Mouse (Mus musculus) neural tube, embryonic 13.5 days (tissue): ENCODE measurements around the gene Zfhx3. TPM values are rescaled to one million over a fixed set of nuclear protein-coding genes. Genes with fewer than 3 reads are reported as not detected.

Source experiments
- ATAC-seq: fragments of 200-750 bp; cut with Nextera tagmentation; 2 replicates; pipeline ENCODE4 v1.8.0; 2017; ENCODE audit warnings: low read depth, mild to moderate bottlenecking, moderate TSS enrichment, moderate library complexity
- H3K27ac ChIP-seq: fragments of 300-500 bp; sonication (generic); replicated peaks from 2 replicates; pipeline ENCODE4 v1.5.1; 2015; ENCODE audit warnings: moderate library complexity, mild to moderate bottlenecking, inconsistent platforms
- H3K27me3 ChIP-seq: fragments of 300-500 bp; sonication (generic); 2 replicates; pipeline ENCODE4 v1.6.1; 2015; ENCODE audit warnings: mild to moderate bottlenecking, inconsistent platforms
- H3K36me3 ChIP-seq: fragments of 300-500 bp; sonication (generic); 2 replicates; pipeline ENCODE4 v1.6.1; 2015; ENCODE audit warnings: mild to moderate bottlenecking, inconsistent platforms
- H3K4me1 ChIP-seq: fragments of 300-500 bp; sonication (generic); replicated peaks from 2 replicates; pipeline ENCODE4 v1.6.1; 2015; ENCODE audit warnings: inconsistent platforms
- H3K4me2 ChIP-seq: fragments of 300-500 bp; sonication (generic); 2 replicates; pipeline ENCODE4 v1.6.1; 2015; ENCODE audit warnings: inconsistent platforms, mild to moderate bottlenecking, moderate library complexity
- H3K4me3 ChIP-seq: fragments of 300-500 bp; sonication (generic); 2 replicates; pipeline ENCODE4 v1.5.1; 2015; ENCODE audit warnings: mild to moderate bottlenecking, inconsistent platforms
- H3K9ac ChIP-seq: fragments of 300-500 bp; sonication (generic); 2 replicates; pipeline ENCODE4 v1.6.1; 2015; ENCODE audit warnings: moderate library complexity, mild to moderate bottlenecking, inconsistent platforms
- H3K9me3 ChIP-seq: fragments of 300-500 bp; sonication (generic); 2 replicates; pipeline ENCODE4 v1.6.1; 2016; ENCODE audit warnings: inconsistent platforms
- WGBS: fragments of 180-500 bp; shearing (Covaris S2); methylation state at CpG from one replicate; pipeline ENCODE4 v1.1.7; 2015; 5-methylcytosine and 5-hydroxymethylcytosine counted together
- polyA plus RNA-seq: library from polyadenylated mRNA; unstranded; fragments of >200 nt; fragmentation: Nextera tagmentation; extraction: Ambion mirVana; gene quantifications from 2 replicates; pipeline ENCODE4 v1.2.1, GENCODE M21; 2015

The Zfhx3 gene
- polyA plus RNA-seq, 1 experiment from 2014 or later, result 28.2 TPM

DNA sequence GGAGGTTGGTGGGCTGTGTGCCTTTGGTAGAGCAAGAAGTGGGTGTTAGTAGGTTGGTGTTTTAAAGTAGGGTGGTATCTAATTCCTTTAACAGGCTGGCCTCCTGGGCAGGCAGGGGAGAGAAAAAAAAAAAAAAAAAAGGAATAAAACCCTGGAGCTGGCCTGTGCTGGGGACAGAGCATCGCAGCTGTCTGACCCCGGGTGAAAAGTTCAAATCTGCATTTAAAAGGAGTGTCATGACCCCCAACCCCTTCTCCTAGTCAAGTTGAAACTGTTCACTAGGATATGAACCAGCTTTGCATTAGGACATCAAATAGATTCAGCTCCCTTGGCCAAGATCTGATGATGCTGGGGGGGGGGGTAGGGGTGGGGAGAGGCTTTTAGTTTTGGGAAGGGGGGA, 786.7 kb downstream of the Zfhx3 start:
- Histone ChIP-seq H3K4me3 (no peak overlapping the region), H3K36me3 (no peaks in the 10 kb centered on the region), H3K4me2 (no peak overlapping the region), H3K4me1 (peaks cover 99% of the 10 kb centered on the region), H3K9ac (no peak overlapping the region), H3K9me3 (no peaks in the 10 kb centered on the region), H3K27me3 (peaks cover 12% of the 10 kb centered on the region; the same call in 1 of the 2 replicates), H3K27ac (no peak overlapping the region)
- 11% methylated on average over 2 of the region's 2 CpGs for WGBS
- ATAC-seq, result no peak

DNA sequence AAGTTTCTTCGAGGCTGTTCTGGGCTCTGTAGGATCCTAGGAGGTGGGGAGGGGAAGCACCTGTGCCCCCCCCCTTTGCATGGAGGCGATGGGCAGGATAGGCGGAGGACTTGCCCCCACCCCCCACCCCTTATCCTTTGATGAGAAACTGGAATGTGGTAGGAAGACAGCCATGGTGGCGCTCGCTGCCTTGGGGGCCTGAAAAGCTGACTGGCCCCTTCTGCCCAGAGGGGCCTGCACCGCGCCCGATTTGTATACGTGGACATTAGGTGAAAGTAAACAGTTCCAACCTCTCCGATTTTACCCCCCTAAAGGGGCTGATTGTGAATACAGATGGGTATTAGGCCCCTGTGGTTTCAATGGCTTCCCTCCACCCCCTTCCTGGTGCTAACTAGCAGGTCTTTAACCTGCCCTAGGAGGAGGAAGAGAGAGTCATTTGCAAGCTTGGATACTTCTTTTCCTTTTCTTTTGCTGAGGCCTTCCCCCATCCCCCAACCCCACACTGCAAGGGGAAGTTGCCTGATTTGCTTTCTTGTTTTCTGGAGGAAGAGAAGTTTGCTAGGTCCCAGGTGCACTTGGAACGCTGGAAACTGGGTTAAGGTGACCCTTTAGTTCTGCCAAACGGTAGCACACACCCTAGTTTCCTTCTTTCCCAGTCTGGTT, 787.4 kb downstream of the Zfhx3 start:
- Histone ChIP-seq H3K27ac (no peak overlapping the region), H3K9me3 (no peaks in the 10 kb centered on the region), H3K4me2 (no peak overlapping the region), H3K4me3 (no peak overlapping the region), H3K27me3 (peaks cover 11% of the 10 kb centered on the region; the same call in 1 of the 2 replicates), H3K4me1 (peaks cover 99% of the 10 kb centered on the region), H3K36me3 (no peaks in the 10 kb centered on the region), H3K9ac (no peak overlapping the region)
- 10% methylated on average over 12 of the region's 12 CpGs for WGBS
- no peak for ATAC-seq

DNA sequence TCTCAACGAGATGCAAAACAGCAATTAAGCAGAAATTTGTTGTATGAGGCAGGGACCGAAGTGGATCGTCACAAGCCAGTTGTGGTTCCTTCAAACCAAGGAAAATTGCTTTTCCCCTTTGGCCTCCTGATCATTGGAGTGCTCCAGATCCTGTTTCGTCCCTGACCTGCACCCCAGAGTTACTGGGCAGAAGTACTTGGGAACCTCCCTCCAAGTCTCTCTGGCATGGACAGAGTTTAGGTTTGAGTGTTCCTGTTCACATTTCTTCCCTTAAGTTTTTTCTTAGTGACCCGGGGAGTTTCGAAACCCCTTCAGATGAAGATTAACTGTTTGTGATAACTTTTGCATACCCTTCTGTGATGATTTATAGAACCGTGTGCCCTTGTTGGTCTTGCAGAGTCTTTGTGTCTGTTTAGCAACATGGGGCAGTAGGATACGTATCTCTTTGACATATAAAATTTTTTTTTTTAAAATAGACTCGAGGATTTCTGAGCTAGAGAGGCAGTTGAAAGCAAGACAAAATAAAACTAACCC, 788.5 kb downstream of the Zfhx3 start:
- H3K36me3 ChIP-seq, result no peaks in the 10 kb centered on the region
- ATAC-seq, result no peak
- H3K4me1 ChIP-seq, result peaks cover 95% of the 10 kb centered on the region
- H3K27me3 ChIP-seq, result peaks cover 11% of the 10 kb centered on the region; the same call in 1 of the 2 replicates
- no peak overlapping the region for H3K4me2 ChIP-seq
- no peak overlapping the region for H3K27ac ChIP-seq
- H3K4me3 ChIP-seq, result no peak overlapping the region
- no peaks in the 10 kb centered on the region for H3K9me3 ChIP-seq
- 35% methylated on average over 9 of the region's 9 CpGs for WGBS
- no peak overlapping the region for H3K9ac ChIP-seq

DNA sequence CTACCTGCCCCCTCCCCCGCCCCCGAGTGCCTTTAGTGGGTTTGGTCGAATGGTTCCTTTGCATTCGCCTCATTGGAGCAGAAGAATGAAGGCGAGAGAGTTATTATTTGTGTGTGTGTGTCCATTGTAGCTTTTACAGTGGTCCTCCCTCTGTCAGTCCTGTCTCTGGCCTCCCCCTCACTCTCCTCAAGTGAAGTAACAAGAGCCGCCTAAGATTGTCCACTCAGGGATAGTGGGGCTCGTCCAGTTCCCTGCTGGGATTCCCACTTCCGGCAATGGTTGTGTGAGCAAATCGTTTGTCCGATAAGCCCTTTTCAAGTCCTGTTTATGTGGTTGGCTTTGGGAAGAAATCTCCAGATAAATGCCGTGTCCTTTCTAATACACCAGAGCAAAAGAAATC, 790.1 kb downstream of the Zfhx3 start:
- Histone ChIP-seq H3K27ac (no peak overlapping the region), H3K9ac (no peak overlapping the region), H3K9me3 (no peaks in the 10 kb centered on the region), H3K4me3 (no peak overlapping the region), H3K4me2 (no peak overlapping the region), H3K4me1 (peaks cover 96% of the 10 kb centered on the region), H3K36me3 (no peaks in the 10 kb centered on the region), H3K27me3 (peaks cover 7% of the 10 kb centered on the region; the same call in 1 of the 2 replicates)
- ATAC-seq, result no peak
- 13% methylated on average over 11 of the region's 11 CpGs for WGBS

DNA sequence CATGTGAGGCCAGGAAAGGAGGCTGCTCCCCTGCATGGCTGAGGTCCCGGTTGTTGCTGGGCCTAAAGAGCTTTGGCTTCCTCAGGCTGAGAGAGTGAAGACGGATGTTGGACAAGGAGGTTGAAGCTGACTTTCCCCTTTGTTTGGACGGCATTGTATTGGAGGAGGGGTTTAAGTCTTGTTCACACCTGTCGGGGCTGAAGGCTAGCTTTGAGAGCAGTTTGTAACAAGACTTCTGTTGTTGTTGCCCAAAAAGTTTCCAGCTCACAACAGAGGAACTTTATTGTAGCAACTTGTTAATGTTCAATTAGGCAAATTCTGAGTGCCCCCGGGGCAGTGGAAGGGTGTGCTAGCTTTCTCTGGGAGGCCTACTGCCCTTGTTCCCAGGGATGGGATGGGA, 790.9 kb downstream of the Zfhx3 start:
- no peak overlapping the region for H3K27ac ChIP-seq
- H3K27me3 ChIP-seq, result peaks cover 3% of the 10 kb centered on the region; the same call in 1 of the 2 replicates
- no peaks in the 10 kb centered on the region for H3K9me3 ChIP-seq
- H3K4me2 ChIP-seq, result no peak overlapping the region
- no peak for ATAC-seq
- WGBS, result 51% methylated on average over 5 of the region's 5 CpGs
- H3K9ac ChIP-seq, result no peak overlapping the region
- H3K36me3 ChIP-seq, result no peaks in the 10 kb centered on the region
- H3K4me1 ChIP-seq, result peaks cover 94% of the 10 kb centered on the region
- H3K4me3 ChIP-seq, result no peak overlapping the region

DNA sequence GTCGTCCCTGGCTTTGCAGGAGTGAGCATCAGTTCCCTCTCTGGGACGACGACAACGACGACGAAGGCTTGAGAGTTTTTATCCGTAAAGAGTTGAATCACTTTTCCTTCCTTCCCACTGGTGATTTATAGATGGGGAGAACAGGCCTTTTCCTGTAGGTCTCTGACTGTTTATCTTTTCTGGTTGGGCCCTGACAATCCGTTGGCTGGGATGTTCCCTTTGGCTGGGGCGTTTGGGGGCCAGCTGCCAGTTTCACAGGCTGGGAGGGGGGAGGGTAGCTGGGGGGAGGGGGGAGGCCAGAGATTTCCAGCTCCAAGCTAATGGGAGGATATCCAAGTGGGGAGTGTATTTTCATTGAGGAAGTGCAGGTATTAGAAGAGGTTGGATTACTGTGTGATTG, 794.0 kb downstream of the Zfhx3 start:
- Histone ChIP-seq H3K4me1 (peaks cover 64% of the 10 kb centered on the region), H3K9me3 (no peaks in the 10 kb centered on the region), H3K4me2 (no peak overlapping the region; the same call in 1 of the 2 replicates), H3K4me3 (no peak overlapping the region), H3K36me3 (no peaks in the 10 kb centered on the region), H3K27ac (0 out of 2 replicates have a peak overlapping the region, but pooled peaks have one; percentile 15), H3K27me3 (no peaks in the 10 kb centered on the region), H3K9ac (no peak overlapping the region; the same call in 1 of the 2 replicates)
- 5% methylated on average over 9 of the region's 9 CpGs for WGBS
- no peak for ATAC-seq

DNA sequence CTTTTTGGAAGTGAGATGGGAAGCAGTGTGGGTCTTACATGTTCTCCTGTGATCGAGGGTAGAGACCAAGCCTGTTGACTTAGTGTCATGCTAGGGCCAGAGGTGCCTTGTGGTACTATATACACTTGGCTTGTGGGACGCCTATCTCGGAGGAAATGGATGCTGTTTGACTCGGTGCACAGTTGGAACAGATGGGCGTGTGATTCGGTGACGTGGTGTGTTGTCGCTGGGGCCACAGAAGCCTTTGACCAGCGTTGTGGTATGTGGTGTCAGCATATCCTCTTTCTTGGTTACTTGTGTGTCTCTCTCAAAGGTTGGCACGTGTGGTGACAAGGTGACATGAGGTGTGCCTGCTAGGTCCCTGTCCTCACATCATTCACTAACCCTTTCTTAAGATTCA, 795.7 kb downstream of the Zfhx3 start:
- Histone ChIP-seq H3K4me3 (no peak overlapping the region), H3K36me3 (no peaks in the 10 kb centered on the region), H3K27ac (no peak overlapping the region), H3K9me3 (no peaks in the 10 kb centered on the region), H3K27me3 (no peaks in the 10 kb centered on the region), H3K4me1 (peaks cover 58% of the 10 kb centered on the region), H3K9ac (no peak overlapping the region), H3K4me2 (no peak overlapping the region)
- 93% methylated on average over 10 of the region's 10 CpGs for WGBS
- ATAC-seq, result no peak

DNA sequence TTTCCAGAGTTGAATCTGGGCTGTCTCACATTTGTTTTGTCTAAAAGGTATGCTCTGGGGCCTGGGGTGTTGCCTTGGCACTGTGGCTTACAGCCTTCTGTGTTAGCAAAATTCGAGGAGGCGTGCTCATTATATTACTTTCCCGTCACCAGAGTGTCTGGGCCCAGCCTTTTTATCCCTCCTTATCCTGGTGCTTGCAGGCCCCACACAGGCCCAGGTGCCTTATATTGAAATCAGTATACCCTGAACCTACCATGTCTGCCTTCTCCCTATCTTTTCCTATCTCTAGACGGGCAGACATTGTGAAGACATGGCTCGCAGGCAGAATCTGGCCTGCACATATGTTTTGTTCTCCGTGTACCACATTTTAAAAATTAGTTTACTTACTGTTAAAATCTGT, 797.1 kb downstream of the Zfhx3 start:
- no peaks in the 10 kb centered on the region for H3K27me3 ChIP-seq
- no peak overlapping the region for H3K4me3 ChIP-seq
- 89% methylated on average over 6 of the region's 6 CpGs for WGBS
- H3K4me2 ChIP-seq, result no peak overlapping the region
- H3K4me1 ChIP-seq, result peaks cover 47% of the 10 kb centered on the region
- H3K36me3 ChIP-seq, result no peaks in the 10 kb centered on the region
- no peak overlapping the region for H3K27ac ChIP-seq
- no peak overlapping the region for H3K9ac ChIP-seq
- H3K9me3 ChIP-seq, result no peaks in the 10 kb centered on the region
- ATAC-seq, result no peak

DNA sequence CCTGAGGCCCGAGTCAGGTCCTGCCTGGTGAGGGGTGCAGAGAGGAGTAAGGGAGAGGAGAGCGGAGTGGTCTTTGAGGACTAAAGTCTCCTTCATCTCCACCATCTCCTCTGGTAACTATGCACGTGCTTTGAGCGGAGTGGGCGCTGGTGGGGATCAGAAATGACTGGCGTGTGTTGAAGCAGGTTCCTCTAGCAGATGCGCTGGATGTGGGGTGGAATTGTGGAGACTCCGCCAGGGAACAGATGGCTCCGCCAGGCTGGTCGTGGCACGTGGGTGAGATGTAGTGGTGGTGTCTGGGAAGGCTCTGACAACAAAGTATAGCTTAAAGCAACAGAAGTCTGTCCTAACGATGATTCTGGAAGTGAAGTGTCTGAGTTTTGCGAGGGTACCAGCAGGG, 798.0 kb downstream of the Zfhx3 start:
- Histone ChIP-seq H3K27me3 (no peaks in the 10 kb centered on the region), H3K9ac (no peak overlapping the region), H3K9me3 (no peaks in the 10 kb centered on the region), H3K4me3 (no peak overlapping the region), H3K36me3 (no peaks in the 10 kb centered on the region), H3K4me2 (no peak overlapping the region), H3K27ac (no peak overlapping the region), H3K4me1 (peaks cover 42% of the 10 kb centered on the region)
- 86% methylated on average over 13 of the region's 13 CpGs for WGBS
- no peak for ATAC-seq

DNA sequence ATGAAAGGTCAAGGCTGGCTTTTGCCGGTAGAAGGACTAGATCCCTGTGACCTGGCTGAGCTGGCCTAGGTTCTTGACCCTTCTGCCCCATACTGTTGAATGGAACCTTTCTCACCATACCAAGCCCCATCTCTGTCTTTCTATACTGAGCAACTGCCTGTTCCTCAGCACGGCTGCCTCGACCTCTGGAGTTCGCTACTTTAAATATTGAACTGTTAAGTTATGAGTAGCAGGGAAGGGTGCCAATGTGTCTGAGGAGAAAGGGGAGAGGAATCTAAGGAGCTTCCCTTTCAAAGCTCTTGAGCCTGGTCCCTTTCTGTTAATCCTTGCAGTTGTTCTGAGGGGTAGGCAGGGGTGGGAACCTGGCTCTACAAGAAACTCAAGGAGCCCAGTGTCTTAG, 799.2 kb downstream of the Zfhx3 start:
- 82% methylated on average over 4 of the region's 4 CpGs for WGBS
- no peaks in the 10 kb centered on the region for H3K36me3 ChIP-seq
- H3K4me2 ChIP-seq, result no peak overlapping the region
- no peaks in the 10 kb centered on the region for H3K27me3 ChIP-seq
- no peak overlapping the region for H3K4me3 ChIP-seq
- peaks cover 30% of the 10 kb centered on the region for H3K4me1 ChIP-seq
- H3K9me3 ChIP-seq, result no peaks in the 10 kb centered on the region
- H3K9ac ChIP-seq, result no peak overlapping the region
- H3K27ac ChIP-seq, result no peak overlapping the region
- no peak for ATAC-seq

DNA sequence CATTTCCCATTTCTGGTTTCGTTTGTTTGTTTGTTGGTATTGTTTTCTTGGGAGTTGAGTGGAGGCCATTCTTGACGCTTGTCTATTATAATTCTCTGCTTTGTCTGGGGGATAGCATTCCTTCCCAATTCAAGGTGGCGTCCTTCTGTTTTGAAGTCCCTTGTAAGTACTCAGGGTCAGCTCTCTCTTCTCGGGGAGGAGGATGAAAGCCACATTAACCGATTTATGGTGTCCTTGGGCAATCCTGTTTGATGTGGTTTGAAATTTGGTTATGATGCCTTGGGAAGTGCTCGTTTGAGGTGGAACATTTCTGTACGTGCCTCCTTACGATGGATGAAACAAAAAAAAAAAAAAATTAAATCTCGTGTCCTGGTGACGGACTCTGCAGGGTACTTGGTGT, 800.0 kb downstream of the Zfhx3 start:
- WGBS, result 70% methylated on average over 10 of the region's 10 CpGs

DNA sequence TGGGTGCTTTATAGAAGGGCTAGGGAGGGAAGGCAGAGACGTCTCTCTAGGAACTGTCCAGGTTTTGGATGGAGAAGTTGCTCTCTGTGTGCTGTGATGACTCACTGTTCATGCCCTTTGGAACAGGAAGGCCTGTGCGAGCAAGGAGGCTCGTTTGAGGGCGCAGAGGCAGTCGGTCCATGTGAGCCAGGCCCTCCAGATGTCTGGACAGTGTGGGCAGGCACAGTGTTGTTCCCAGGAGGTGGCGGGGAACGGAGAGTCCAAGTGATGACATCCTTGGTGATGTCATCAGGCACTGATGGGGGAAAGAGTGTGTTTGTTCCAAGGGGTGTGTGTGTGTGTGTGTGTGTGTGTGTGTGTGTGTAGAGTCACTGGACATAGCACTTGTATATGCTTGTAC, 800.8 kb downstream of the Zfhx3 start:
- 80% methylated on average over 7 of the region's 7 CpGs for WGBS
- peaks cover 21% of the 10 kb centered on the region for H3K4me1 ChIP-seq
- no peak overlapping the region for H3K27ac ChIP-seq
- ATAC-seq, result no peak
- H3K9ac ChIP-seq, result no peak overlapping the region
- H3K36me3 ChIP-seq, result no peaks in the 10 kb centered on the region
- no peaks in the 10 kb centered on the region for H3K9me3 ChIP-seq
- H3K4me3 ChIP-seq, result no peak overlapping the region
- no peaks in the 10 kb centered on the region for H3K27me3 ChIP-seq
- no peak overlapping the region for H3K4me2 ChIP-seq

More for the DNA sequence above, 800.0 kb downstream of the Zfhx3 start:
- Histone ChIP-seq H3K9me3 (no peaks in the 10 kb centered on the region), H3K36me3 (no peaks in the 10 kb centered on the region), H3K27me3 (no peaks in the 10 kb centered on the region), H3K9ac (no peak overlapping the region), H3K4me3 (no peak overlapping the region), H3K4me1 (peaks cover 21% of the 10 kb centered on the region), H3K27ac (no peak overlapping the region), H3K4me2 (no peak overlapping the region)
- ATAC-seq, result no peak

DNA sequence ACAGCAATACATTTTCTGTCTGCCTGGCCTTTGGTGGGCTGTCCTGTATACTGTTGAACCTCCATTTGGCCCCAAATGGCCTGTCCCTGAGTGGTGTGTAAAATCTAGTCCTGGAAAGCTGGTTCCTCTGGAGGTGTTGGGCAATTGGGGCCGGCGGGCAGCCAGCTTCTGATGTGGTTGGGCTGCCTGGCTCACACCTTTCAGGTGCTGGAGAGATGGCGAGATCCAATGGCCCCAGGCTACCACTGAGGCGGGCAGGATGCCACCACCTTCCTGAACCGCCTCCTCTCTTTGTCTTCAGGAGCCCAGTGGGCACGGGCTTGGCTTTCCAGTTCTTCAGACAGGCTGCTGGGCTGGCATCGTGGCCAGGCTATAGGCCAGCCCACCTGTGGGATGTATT, 803.1 kb downstream of the Zfhx3 start:
- H3K4me1 ChIP-seq, result peaks cover 42% of the 10 kb centered on the region
- WGBS, result 88% methylated on average over 7 of the region's 7 CpGs
- H3K27ac ChIP-seq, result no peak overlapping the region
- ATAC-seq, result no peak
- no peaks in the 10 kb centered on the region for H3K27me3 ChIP-seq
- no peaks in the 10 kb centered on the region for H3K36me3 ChIP-seq
- H3K9me3 ChIP-seq, result no peaks in the 10 kb centered on the region
- no peak overlapping the region for H3K4me3 ChIP-seq
- no peak overlapping the region for H3K9ac ChIP-seq
- no peak overlapping the region for H3K4me2 ChIP-seq
